ENCODE assay signal across 9 mouse cellular contexts in genomic region chr2:102873848-102874247, GRCm38 (mm10). TPM values are rescaled to one million over a fixed set of nuclear protein-coding genes. Genes with fewer than 3 reads are reported as not detected.
DNase-seq lines count a peak whose midpoint lies in the region; ATAC-seq and TF ChIP-seq lines count a peak whose summit lies in the region.
"Had no signal": no experiment of that assay in that cellular context is flagged by ENCODE, and none has a peak within 500 bp of the region (broad histone marks: within the 10 kb centered on the region; RNA-seq: fewer than 3 reads in every experiment).

No protein-coding gene starts in this region.

- WGBS in forebrain, embryonic 11.5 days, result 44% methylated on average over 4 of the region's 4 CpGs
- WGBS in forebrain, embryonic 13.5 days, result 15% methylated on average over 4 of the region's 4 CpGs
- 6% methylated on average over 4 of the region's 4 CpGs for WGBS in thymus, adult 2 months
- WGBS in limb, embryonic 15.5 days, result 36% methylated on average over 4 of the region's 4 CpGs

- no peak for DNase-seq in forebrain, embryonic 11.5 days (ENCODE audit: low spot score)
- DNase-seq in thymus, adult 2 months, result peak; percentile 40
- no peak for DNase-seq in thymus, postnatal 36 days
- no peak for DNase-seq in left cerebral cortex, adult 18-20 months (ENCODE audit: low spot score in 2 of 2)
- no peak for DNase-seq in adrenal gland, postnatal 4 days (ENCODE audit: low spot score in 2 of 2)
- no peak for DNase-seq in spleen, adult 18-20 months
- DNase-seq: gastrocnemius, postnatal 10 days had no signal

- TF ChIP-seq CTCF in thymus, adult 2 months (IDR thresholded peaks at IDR 0.05; ENCODE audit: borderline replicate concordance, control insufficient read depth, extremely low read depth, insufficient read depth, low read length, poor library complexity), result no peak

- no peak overlapping the region for H3K4me2 ChIP-seq in forebrain, embryonic 11.5 days (ENCODE audit: low read depth, low read length, severe bottlenecking)
- no peak overlapping the region for H3K4me2 ChIP-seq in forebrain, embryonic 13.5 days
- H3K4me2 ChIP-seq in limb, embryonic 15.5 days, result no peak overlapping the region

- no peak overlapping the region for H3K4me3 ChIP-seq in forebrain, embryonic 11.5 days (ENCODE audit: low read depth, low read length)
- H3K4me3 ChIP-seq in forebrain, embryonic 13.5 days, result no peak overlapping the region
- no peak overlapping the region for H3K4me3 ChIP-seq in thymus, adult 2 months (ENCODE audit: control insufficient read depth, insufficient read depth, low read length)
- H3K4me3 ChIP-seq in limb, embryonic 15.5 days, result no peak overlapping the region

- ATAC-seq in forebrain, embryonic 11.5 days (replicated peaks; ENCODE audit: low FRiP score), result 0 out of 2 replicates have a peak, but pooled peaks have one; percentile 53
- no peak for ATAC-seq in forebrain, embryonic 13.5 days
- no peak for ATAC-seq in limb, embryonic 15.5 days (ENCODE audit: insufficient number of reproducible peaks, low FRiP score, low TSS enrichment, low read depth)

- H3K36me3 ChIP-seq in forebrain, embryonic 11.5 days (ENCODE audit: control insufficient read depth, insufficient read depth, low read length), result no peaks in the 10 kb centered on the region
- H3K36me3 ChIP-seq in forebrain, embryonic 13.5 days (ENCODE audit: poor library complexity, severe bottlenecking), result no peaks in the 10 kb centered on the region
- no peaks in the 10 kb centered on the region for H3K36me3 ChIP-seq in thymus, adult 2 months (ENCODE audit: control insufficient read depth, insufficient read depth, low read length)
- no peaks in the 10 kb centered on the region for H3K36me3 ChIP-seq in limb, embryonic 15.5 days

- H3K27ac ChIP-seq in forebrain, embryonic 11.5 days (ENCODE audit: low read depth, low read length), result no peak overlapping the region
- H3K27ac ChIP-seq in forebrain, embryonic 13.5 days, result no peak overlapping the region
- no peak overlapping the region for H3K27ac ChIP-seq in thymus, adult 2 months (ENCODE audit: control insufficient read depth, insufficient read depth, low read length)
- 0 out of 2 replicates have a peak overlapping the region, but pooled peaks have one; percentile 43 for H3K27ac ChIP-seq in limb, embryonic 15.5 days

- no peaks in the 10 kb centered on the region for H3K4me1 ChIP-seq in forebrain, embryonic 11.5 days (replicated peaks; ENCODE audit: control insufficient read depth, insufficient read depth, low read length)
- H3K4me1 ChIP-seq in forebrain, embryonic 13.5 days, result peaks cover 13% of the 10 kb centered on the region
- H3K4me1 ChIP-seq in thymus, adult 2 months (replicated peaks; ENCODE audit: control insufficient read depth, insufficient read depth, low read length), result peaks cover 23% of the 10 kb centered on the region
- H3K4me1 ChIP-seq in limb, embryonic 15.5 days, result peaks cover 10% of the 10 kb centered on the region; the same call in 1 of the 2 replicates

- no peaks in the 10 kb centered on the region for H3K27me3 ChIP-seq in forebrain, embryonic 11.5 days (ENCODE audit: control insufficient read depth, insufficient read depth, low read length)
- no peaks in the 10 kb centered on the region for H3K27me3 ChIP-seq in forebrain, embryonic 13.5 days
- no peaks in the 10 kb centered on the region for H3K27me3 ChIP-seq in thymus, adult 2 months (ENCODE audit: control insufficient read depth, insufficient read depth, low read length)
- H3K27me3 ChIP-seq in limb, embryonic 15.5 days, result no peaks in the 10 kb centered on the region

- TF ChIP-seq POLR2A in thymus, adult 2 months (IDR thresholded peaks at IDR 0.05; ENCODE audit: control insufficient read depth, extremely low read depth, insufficient read depth, low read length, poor library complexity), result no peak

- H3K9ac ChIP-seq in forebrain, embryonic 11.5 days (ENCODE audit: low read length), result no peak overlapping the region
- H3K9ac ChIP-seq in forebrain, embryonic 13.5 days, result no peak overlapping the region
- no peak overlapping the region for H3K9ac ChIP-seq in limb, embryonic 15.5 days

- no peaks in the 10 kb centered on the region for H3K9me3 ChIP-seq in forebrain, embryonic 11.5 days (ENCODE audit: control insufficient read depth, low read length)
- H3K9me3 ChIP-seq in forebrain, embryonic 13.5 days (replicated peaks), result no peaks in the 10 kb centered on the region
- no peaks in the 10 kb centered on the region for H3K9me3 ChIP-seq in limb, embryonic 15.5 days

RNA-seq across cellular contexts. Expression of gene Cd44, which starts 27.6 kb away (rescaled TPM):
- 2.0 and 2.4 TPM in 2 replicates for polyA plus RNA-seq in forebrain, embryonic 11.5 days (2014; fragmentation: Nextera tagmentation; extraction: Ambion mirVana)
- polyA plus RNA-seq in forebrain, embryonic 13.5 days (2015; fragmentation: Nextera tagmentation; extraction: Ambion mirVana), result 1.2 and 1.6 TPM in 2 replicates
- polyA plus RNA-seq in thymus, adult 2 months (2012; rRNA removed), result 17.8 and 19.3 TPM in 2 replicates
- 50.2 and 63.0 TPM in 2 replicates for polyA plus RNA-seq in limb, embryonic 15.5 days (2015; fragmentation: Nextera tagmentation; extraction: Ambion mirVana)
- 1 to 10 TPM; 3.2 to 4.7 TPM for total RNA-seq in left cerebral cortex, adult 18-20 months (2021)
- total RNA-seq in adrenal gland, postnatal 4 days (2021), result 10 to 100 TPM; 29.4 to 33.4 TPM
